Mouse (Mus musculus) hindbrain, embryonic 10.5 days (tissue): ENCODE measurements around the gene Gm572. TPM values are rescaled to one million over a fixed set of nuclear protein-coding genes. Genes with fewer than 3 reads are reported as not detected.

Experiments
- DNase-seq: peaks from one replicate; pipeline ENCODE4 v3.0.0-alpha.2; 2017; ENCODE audit warnings: low spot score
- H3K27ac ChIP-seq: fragments of 300-500 bp; sonication (generic); 2 replicates; pipeline ENCODE4 v1.5.1; 2016; ENCODE audit warnings: mild to moderate bottlenecking, moderate library complexity
- H3K27me3 ChIP-seq: fragments of 300-500 bp; sonication (generic); 2 replicates; pipeline ENCODE4 v1.6.1; 2016; ENCODE audit warnings: mild to moderate bottlenecking; ENCODE audit not compliant: poor library complexity, insufficient read depth, severe bottlenecking
- H3K36me3 ChIP-seq: fragments of 300-500 bp; sonication (generic); 2 replicates; pipeline ENCODE4 v1.6.1; 2016; ENCODE audit warnings: mild to moderate bottlenecking, moderate library complexity
- H3K4me1 ChIP-seq: fragments of 300-500 bp; sonication (generic); replicated peaks from 2 replicates; pipeline ENCODE4 v1.6.1; 2016; ENCODE audit warnings: mild to moderate bottlenecking
- H3K4me3 ChIP-seq: fragments of 300-500 bp; sonication (generic); 2 replicates; pipeline ENCODE4 v1.5.1; 2016; ENCODE audit warnings: mild to moderate bottlenecking, moderate library complexity
- H3K9me3 ChIP-seq: fragments of 300-500 bp; sonication (generic); 2 replicates; pipeline ENCODE4 v1.6.1; 2016; ENCODE audit warnings: mild to moderate bottlenecking, moderate library complexity
- WGBS: fragments of 180-500 bp; shearing (Covaris S2); methylation state at CpG from one replicate; pipeline ENCODE4 v1.1.7; 2016; 5-methylcytosine and 5-hydroxymethylcytosine counted together
- polyA plus RNA-seq: library from polyadenylated mRNA; unstranded; fragments of >200 nt; fragmentation: Nextera tagmentation; extraction: Ambion mirVana; gene quantifications from 2 replicates; pipeline ENCODE4 v1.2.1, GENCODE M21; 2016

Gene Gm572
- polyA plus RNA-seq, 1 experiment from 2014 or later, result not detected

DNA sequence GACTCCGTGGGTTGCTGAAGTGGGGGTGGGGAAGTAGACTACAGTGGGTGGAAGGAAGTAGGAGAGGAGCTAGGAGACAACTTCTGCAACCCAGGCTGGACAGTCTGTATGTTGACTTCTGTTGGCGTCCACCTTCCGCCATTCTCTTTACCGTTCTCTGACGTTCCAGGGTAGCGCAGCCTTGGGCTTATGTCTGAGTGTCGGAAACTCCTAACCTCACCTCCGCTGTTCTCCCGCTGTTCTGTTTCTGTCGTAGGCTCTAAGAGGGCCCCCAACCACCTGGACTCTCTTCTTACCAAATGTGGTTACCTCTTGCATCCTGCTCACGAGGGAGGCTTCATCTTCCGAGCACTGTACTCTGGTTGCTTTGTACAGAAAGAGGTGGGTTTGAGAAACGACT is 14.7 kb downstream of the Gm572 start:
- Histone ChIP-seq H3K36me3 (no peaks in the 10 kb centered on the region), H3K27me3 (peaks cover 15% of the 10 kb centered on the region), H3K4me3 (no peak overlapping the region), H3K9me3 (peaks cover 7% of the 10 kb centered on the region), H3K4me1 (peaks cover 15% of the 10 kb centered on the region), H3K27ac (no peak overlapping the region)
- 90% methylated on average over 13 of the region's 13 CpGs for WGBS
- DNase-seq, result no peak

DNA sequence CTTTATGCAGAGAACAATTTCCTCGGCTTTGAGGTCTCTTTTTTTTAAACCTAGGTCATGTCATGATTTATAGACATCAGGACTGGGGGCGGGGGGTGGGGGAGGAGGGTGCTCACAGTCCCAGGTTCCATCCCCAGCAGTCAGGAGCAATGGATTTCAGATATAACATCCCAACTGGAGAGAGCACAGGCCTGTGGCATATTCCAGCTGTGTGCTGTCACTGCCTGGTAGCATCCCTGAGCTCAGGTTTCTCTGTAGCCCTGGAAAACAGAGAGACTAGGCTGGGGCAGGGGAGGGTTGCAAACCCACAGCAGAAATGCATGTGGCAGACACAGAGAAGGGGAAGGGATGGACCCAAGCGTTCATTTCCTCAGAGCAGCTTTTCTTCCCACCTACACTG is 17.1 kb downstream of the Gm572 start:
- H3K36me3 ChIP-seq, result no peaks in the 10 kb centered on the region
- H3K27ac ChIP-seq, result no peak overlapping the region
- peaks cover 32% of the 10 kb centered on the region for H3K4me1 ChIP-seq
- H3K27me3 ChIP-seq, result peaks cover 28% of the 10 kb centered on the region
- H3K9me3 ChIP-seq, result no peaks in the 10 kb centered on the region
- no peak overlapping the region for H3K4me3 ChIP-seq
- no peak for DNase-seq
- WGBS, result 71% methylated on average over 3 of the region's 3 CpGs

DNA sequence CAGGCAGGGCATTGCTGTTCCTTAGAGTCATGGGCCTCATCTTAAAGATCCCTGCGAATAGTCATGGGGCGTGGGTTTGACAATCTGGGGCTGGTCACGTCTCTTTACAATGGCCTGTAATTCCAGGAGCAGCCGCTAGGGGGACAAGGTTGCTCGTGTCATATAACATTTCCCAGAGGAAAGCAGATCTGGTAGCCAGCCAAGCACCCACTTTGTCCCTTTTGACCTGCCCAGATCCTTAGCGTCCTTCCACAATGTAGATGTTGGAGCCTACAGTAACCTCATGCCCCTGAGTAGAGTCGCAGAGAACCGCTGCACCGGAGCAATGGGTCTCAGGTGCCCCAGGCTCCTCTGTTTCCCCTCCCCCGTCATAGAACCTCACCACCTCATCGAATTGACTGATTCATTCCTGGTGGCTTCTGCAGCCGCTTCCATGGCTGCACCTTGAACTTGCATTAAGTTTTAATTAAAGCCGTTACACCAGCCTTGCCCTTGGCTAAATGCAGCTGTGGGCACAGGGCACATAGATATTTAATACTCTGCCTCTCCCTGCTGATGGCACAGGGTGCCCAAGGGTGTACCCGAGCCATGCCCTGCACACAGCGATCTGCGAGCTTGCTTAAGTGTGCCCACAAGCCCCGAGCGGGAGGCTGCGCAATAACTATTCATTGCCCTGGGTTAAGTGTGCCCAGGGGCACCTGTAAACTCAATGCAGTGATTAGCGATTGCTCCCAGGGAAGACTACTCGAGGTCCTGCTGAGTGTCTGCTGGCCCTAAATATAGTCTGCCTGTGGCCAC is 19.2 kb downstream of the Gm572 start:
- DNase-seq, result peak; percentile 83
- WGBS, result 42% methylated on average over 21 of the region's 21 CpGs
- Histone ChIP-seq H3K27me3 (peaks cover 28% of the 10 kb centered on the region), H3K36me3 (no peaks in the 10 kb centered on the region), H3K4me3 (peak overlapping the region; percentile 16; the same call in 1 of the 2 replicates), H3K9me3 (no peaks in the 10 kb centered on the region), H3K4me1 (peaks cover 28% of the 10 kb centered on the region), H3K27ac (0 out of 2 replicates have a peak overlapping the region, but pooled peaks have one; percentile 37)

DNA sequence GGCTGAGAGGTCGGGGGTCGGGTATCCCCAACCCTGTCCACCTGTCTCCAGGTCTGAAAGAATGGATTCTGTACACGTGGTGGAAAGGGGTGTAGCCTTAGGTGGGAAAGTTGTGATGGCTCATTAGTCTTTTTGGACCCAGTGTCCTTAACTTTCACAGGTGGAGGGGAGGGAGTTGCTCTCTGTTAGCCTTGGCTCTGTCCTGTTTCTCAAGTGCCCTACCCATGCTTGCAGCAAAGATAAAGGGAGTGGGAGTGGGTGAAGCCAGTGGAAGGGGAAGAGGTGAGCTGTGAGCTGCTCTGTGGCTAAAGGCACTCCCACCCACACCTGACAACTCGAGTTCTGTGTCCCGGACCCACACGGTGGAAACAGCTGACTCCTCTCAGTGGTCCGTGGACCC is 20.2 kb downstream of the Gm572 start:
- 78% methylated on average over 7 of the region's 7 CpGs for WGBS
- no peaks in the 10 kb centered on the region for H3K9me3 ChIP-seq
- no peak overlapping the region for H3K4me3 ChIP-seq
- H3K36me3 ChIP-seq, result no peaks in the 10 kb centered on the region
- H3K4me1 ChIP-seq, result peaks cover 28% of the 10 kb centered on the region
- H3K27ac ChIP-seq, result no peak overlapping the region
- DNase-seq, result no peak
- H3K27me3 ChIP-seq, result peaks cover 28% of the 10 kb centered on the region

DNA sequence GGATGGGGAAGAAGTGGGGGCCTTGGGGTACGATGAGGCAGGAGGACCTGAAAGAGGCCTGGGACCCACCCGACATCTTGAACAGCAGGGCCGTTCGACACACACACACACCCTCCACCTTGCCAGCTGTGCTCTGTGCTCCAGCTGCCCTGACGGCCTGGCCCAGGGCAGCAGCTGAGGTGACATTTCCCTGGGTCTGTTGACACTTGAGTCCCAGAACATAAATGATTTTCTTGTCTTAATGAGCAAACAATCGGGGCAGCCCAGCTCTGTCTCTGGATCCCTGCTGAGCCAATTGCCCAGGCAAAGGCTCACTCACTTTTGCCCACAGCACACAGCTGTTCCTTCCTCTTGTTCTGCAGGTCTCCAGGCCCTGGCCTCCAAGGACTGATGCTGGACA is 20.9 kb downstream of the Gm572 start:
- WGBS, result 58% methylated on average over 6 of the region's 6 CpGs
- peaks cover 28% of the 10 kb centered on the region for H3K4me1 ChIP-seq
- DNase-seq, result no peak
- no peak overlapping the region for H3K27ac ChIP-seq
- H3K9me3 ChIP-seq, result no peaks in the 10 kb centered on the region
- H3K36me3 ChIP-seq, result no peaks in the 10 kb centered on the region
- H3K27me3 ChIP-seq, result peaks cover 24% of the 10 kb centered on the region
- H3K4me3 ChIP-seq, result no peak overlapping the region

DNA sequence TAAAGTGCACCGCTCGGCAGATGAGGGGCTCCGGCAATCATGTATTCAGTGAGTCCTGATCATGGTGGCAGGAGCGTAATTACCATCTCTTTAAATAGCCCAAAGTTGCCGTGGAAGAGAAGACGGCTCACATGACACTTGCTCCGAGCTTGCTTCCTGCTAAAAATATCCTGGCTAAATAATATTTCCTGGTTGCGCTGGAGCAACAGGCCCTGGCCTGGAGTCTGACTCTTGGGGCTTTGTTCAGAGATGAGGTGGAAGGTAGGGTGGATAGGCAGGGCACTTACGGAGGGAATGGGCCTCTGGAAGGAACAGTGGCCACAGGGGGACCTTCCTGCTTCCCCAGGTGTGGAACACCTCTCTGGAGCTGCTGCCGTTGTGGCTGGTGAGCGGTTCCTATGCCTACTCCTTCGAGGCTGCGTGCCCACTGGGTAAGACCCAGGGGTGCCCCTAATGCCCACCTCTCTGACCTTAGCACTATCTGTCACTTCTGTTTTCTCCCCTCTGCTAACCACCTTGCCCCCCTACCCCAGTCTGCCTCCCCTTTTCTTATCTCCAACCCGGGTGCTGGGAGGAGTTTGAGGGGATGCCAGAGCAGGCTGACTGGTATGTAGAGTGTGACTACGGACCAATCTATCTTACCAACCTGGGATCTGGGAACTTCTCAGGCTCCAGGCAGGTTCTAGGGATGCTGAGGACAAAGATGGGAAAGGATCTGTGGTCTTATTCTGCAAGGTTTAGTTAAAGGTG is 24.1 kb downstream of the Gm572 start:
- Histone ChIP-seq H3K4me1 (peaks cover 28% of the 10 kb centered on the region), H3K27ac (no peak overlapping the region), H3K4me3 (no peak overlapping the region), H3K9me3 (no peaks in the 10 kb centered on the region), H3K36me3 (no peaks in the 10 kb centered on the region), H3K27me3 (peaks cover 21% of the 10 kb centered on the region)
- no peak for DNase-seq
- WGBS, result 87% methylated on average over 15 of the region's 15 CpGs

DNA sequence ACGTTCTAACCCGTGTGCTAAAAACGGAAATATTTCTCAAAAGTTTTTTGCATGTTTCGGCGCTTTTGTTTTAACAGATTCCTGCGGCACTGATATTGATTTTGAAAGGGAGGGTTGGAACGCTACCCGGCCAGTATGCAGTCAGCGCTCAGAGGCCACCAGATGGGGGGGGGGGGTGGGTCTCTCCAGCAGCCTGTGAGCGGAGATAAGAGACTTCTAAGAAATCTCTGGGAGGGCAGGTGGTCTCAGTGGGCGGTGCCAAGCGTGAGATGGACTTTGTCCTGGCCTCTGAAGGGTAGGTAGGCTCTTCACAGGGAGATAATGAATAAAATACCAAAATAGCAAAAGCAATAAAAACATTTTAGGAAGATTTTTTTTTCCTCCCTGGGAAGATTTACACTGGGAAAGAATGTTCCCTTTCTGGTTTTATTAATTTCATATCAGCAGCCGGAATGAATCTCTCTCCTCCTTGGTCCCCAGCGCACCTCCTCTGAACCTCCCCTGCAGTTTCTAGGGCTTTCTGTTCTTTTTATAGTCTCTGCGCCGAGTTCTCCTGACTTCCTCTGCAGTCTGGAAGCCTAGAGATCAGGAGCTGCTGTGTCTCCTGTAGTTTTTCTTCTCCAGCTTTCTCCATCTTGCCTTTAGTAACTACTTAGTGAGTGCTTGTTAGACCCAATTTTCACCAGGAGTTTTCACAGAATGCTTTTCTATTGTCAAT is 28.3 kb downstream of the Gm572 start:
- peaks cover 35% of the 10 kb centered on the region for H3K27me3 ChIP-seq
- WGBS, result 61% methylated on average over 16 of the region's 16 CpGs
- no peak for DNase-seq

DNA sequence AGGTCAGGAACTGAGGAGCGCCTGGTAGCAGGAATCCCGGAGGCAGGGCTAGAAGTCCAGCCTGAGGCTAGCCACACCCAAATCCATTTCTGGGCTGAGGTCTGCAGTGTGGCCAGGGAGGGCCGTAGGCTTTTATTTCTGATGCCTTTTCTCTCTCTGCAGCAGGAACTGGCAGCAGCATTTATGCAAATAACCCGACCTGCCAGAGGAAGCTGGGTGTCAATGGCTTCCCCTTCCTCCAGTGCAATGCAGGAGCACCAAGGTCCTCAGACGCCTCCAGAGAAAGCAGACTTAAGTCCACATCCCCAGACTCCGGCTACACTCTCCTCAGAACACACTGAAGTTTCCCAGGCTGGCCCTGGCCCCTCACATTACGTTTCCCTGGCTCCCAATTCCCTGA is 31.9 kb downstream of the Gm572 start:
- H3K4me1 ChIP-seq, result peaks cover 44% of the 10 kb centered on the region
- no peaks in the 10 kb centered on the region for H3K36me3 ChIP-seq
- DNase-seq, result no peak
- H3K9me3 ChIP-seq, result no peaks in the 10 kb centered on the region
- 50% methylated on average over 7 of the region's 7 CpGs for WGBS
- no peak overlapping the region for H3K4me3 ChIP-seq
- H3K27me3 ChIP-seq, result peaks cover 52% of the 10 kb centered on the region
- peak overlapping the region; percentile 42; the same call in 1 of the 2 replicates for H3K27ac ChIP-seq

More for the DNA sequence above, 28.3 kb downstream of the Gm572 start:
- Histone ChIP-seq H3K4me3 (no peak overlapping the region), H3K9me3 (no peaks in the 10 kb centered on the region), H3K27ac (no peak overlapping the region), H3K4me1 (peaks cover 28% of the 10 kb centered on the region), H3K36me3 (no peaks in the 10 kb centered on the region)

DNA sequence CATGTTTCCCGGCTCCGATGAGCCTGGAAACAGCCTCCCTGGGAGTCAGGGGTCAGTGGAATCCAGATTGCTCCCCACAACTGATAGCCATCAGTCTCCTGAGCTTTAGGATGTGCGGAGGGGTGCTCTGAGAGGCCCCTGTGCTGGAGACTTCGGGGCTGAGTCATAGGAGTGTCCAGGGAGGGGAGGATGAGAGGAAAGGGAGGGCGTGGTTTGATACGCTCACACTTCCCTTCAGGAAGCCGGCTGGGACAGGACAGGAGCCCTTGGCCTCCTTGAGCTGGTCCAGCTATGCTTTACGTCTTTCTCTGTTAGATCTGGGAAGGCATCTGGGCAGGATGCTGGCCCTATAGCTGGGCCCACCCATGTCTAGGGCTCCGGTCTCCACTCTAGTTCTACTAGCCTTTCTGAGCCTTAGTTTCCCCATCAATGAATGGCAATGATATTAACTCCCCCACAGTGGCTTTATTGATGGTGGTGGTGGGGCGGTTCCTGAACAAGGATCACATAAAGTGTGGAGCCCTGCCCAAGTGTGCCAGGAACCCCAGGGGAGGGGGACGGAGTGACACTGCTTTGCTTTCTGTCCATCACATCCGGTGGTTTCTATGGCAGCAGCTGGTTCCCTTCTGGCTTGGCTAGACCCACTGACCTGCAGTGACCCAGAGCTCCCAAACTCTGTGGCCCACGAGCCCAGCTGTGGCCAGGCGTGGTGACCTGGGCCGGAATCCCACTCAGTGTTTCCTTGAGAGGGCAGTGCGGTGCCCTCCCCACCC is 33.3 kb downstream of the Gm572 start:
- WGBS, result 38% methylated on average over 16 of the region's 16 CpGs
- H3K4me3 ChIP-seq, result no peak overlapping the region
- peak; percentile 77 for DNase-seq
- H3K27ac ChIP-seq, result peak overlapping the region; percentile 37
- H3K27me3 ChIP-seq, result peaks cover 65% of the 10 kb centered on the region
- H3K4me1 ChIP-seq, result peaks cover 41% of the 10 kb centered on the region
- H3K36me3 ChIP-seq, result no peaks in the 10 kb centered on the region
- H3K9me3 ChIP-seq, result no peaks in the 10 kb centered on the region

DNA sequence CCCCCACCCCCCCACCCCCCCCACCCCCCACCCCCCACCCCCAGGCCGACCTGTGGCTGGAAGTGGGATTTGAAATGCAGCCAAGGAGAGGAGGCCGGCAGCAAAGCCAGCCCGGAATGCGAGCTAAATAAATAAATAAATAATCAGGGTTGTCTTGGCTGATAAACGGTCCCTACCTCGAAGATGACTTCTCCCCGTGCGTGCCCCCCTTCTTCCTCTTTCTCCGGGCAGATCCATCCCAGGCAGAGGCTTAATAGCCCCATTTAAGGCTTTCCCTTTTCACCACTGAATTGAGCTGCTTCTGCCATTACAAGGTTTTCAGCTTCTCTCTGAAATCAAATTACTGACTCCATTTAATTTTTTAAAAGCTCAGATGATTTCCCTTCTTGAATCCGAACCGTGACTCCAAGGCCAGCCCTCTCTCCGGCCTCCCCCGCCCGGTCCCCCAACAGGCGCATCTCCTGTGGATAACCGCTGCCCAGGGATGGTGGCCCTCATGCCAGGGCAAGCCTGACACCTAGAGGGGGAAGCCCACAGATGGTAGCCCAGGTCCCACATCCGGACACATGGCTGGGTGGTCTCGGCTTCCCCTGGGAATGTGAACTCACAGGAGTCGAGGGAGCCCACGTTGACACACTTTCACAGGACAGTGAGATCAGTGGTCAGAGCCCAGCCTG is 34.0 kb downstream of the Gm572 start:
- H3K27ac ChIP-seq, result peak overlapping the region; percentile 64
- 46% methylated on average over 20 of the region's 20 CpGs for WGBS
- no peaks in the 10 kb centered on the region for H3K36me3 ChIP-seq
- H3K9me3 ChIP-seq, result no peaks in the 10 kb centered on the region
- H3K4me3 ChIP-seq, result no peak overlapping the region
- peaks cover 49% of the 10 kb centered on the region for H3K4me1 ChIP-seq
- peaks cover 63% of the 10 kb centered on the region for H3K27me3 ChIP-seq
- no peak for DNase-seq

DNA sequence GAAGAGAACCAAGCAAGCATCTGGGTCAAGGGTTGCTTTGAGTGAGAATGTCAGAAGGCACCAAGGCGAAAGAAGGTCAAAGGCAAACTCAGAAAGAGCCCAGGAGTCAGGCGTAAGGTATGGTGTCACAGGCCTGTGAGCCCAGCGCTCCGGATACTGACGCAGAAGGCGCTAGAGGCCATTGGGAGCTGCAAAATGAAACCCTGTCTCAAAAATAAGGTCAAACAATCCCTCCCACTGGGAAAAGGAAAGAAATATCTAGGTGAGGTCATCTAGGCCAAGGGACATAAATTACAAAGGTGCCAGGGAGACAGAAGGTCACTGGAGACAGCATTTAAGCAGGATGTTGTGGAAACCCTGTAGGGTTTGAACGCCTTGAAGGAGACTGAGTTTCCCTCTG is 35.0 kb downstream of the Gm572 start:
- Histone ChIP-seq H3K4me3 (no peak overlapping the region), H3K27ac (no peak overlapping the region), H3K36me3 (no peaks in the 10 kb centered on the region), H3K9me3 (no peaks in the 10 kb centered on the region), H3K4me1 (peaks cover 58% of the 10 kb centered on the region), H3K27me3 (peaks cover 66% of the 10 kb centered on the region)
- no peak for DNase-seq
- 84% methylated on average over 7 of the region's 7 CpGs for WGBS
